11 mouse cellular contexts compared by ENCODE assay signal in genomic region chr14:26697912-26698311, GRCm38 (mm10). TPM values are rescaled to one million over a fixed set of nuclear protein-coding genes. Genes with fewer than 3 reads are reported as not detected.
A peak's percentile ranks its signal among the peaks of the same experiment; 100 is the strongest.
DNase-seq lines count a peak whose midpoint lies in the region; ATAC-seq and TF ChIP-seq lines count a peak whose summit lies in the region.
"Had no signal": no experiment of that assay in that cellular context is flagged by ENCODE, and none has a peak within 500 bp of the region (broad histone marks: within the 10 kb centered on the region; RNA-seq: fewer than 3 reads in every experiment).

No protein-coding gene starts in this region.

- no peak for ATAC-seq in liver, postnatal 0 days
- no peak for ATAC-seq in kidney, embryonic 14.5 days (ENCODE audit: low FRiP score, low TSS enrichment)

- no peaks in the 10 kb centered on the region for H3K4me1 ChIP-seq in liver, postnatal 0 days (ENCODE audit: insufficient read depth)
- H3K4me1 ChIP-seq in kidney, embryonic 14.5 days (ENCODE audit: control insufficient read depth, insufficient read depth, low read length): no peaks in the 10 kb centered on the region
- H3K4me1 ChIP-seq: limb, embryonic 10.5 days had no signal

- peak; percentile 5 to 10 for DNase-seq in cerebellum, postnatal 14 days
- DNase-seq in cerebellum, adult 8-10 months: no peak
- DNase-seq in liver, postnatal 0 days: no peak
- no peak for DNase-seq in liver
- peak; percentile 30 for DNase-seq in c-Kit-positive CD71-positive TER-119-negative erythroid progenitor cells, embryonic 14.5 days (ENCODE audit: low read depth)
- peak; percentile 67 for DNase-seq in splenic B cell, adult 2 months (ENCODE audit: low read depth, low spot score)
- DNase-seq in layer of hippocampus, adult 9-11 months: no peak
- DNase-seq: kidney, adult 8-10 months had no signal

- H3K36me3 ChIP-seq in liver, postnatal 0 days (replicated peaks; ENCODE audit: insufficient read depth, low read length): no peaks in the 10 kb centered on the region
- H3K36me3 ChIP-seq in splenic B cell, adult 2 months (ENCODE audit: control insufficient read depth, insufficient read depth, low read length, poor library complexity, severe bottlenecking): no peaks in the 10 kb centered on the region
- no peaks in the 10 kb centered on the region for H3K36me3 ChIP-seq in kidney, embryonic 14.5 days (ENCODE audit: control insufficient read depth, insufficient read depth, low read length)
- H3K36me3 ChIP-seq: limb, embryonic 10.5 days had no signal

- H3K27me3 ChIP-seq in liver, postnatal 0 days (ENCODE audit: insufficient read depth, low read length): no peaks in the 10 kb centered on the region
- no peaks in the 10 kb centered on the region for H3K27me3 ChIP-seq in splenic B cell, adult 2 months (ENCODE audit: control insufficient read depth, insufficient read depth, low read length, poor library complexity, severe bottlenecking)
- H3K27me3 ChIP-seq in kidney, embryonic 14.5 days (ENCODE audit: control insufficient read depth, insufficient read depth, low read length): no peaks in the 10 kb centered on the region
- H3K27me3 ChIP-seq: megakaryocyte, embryonic 14.5 days had no signal

- H3K27ac ChIP-seq in liver, postnatal 0 days (ENCODE audit: low read depth): no peak overlapping the region
- no peak overlapping the region for H3K27ac ChIP-seq in kidney, embryonic 14.5 days (ENCODE audit: low read depth, low read length)
- H3K27ac ChIP-seq: limb, embryonic 10.5 days had no signal

- TF ChIP-seq EP300 in liver, postnatal 0 days (IDR thresholded peaks at IDR 0.05; ENCODE audit: low read depth): no peak

- no peak overlapping the region for H3K4me2 ChIP-seq in liver, postnatal 0 days (ENCODE audit: low read depth, low read length)
- H3K4me2 ChIP-seq in kidney, embryonic 14.5 days (replicated peaks; ENCODE audit: low read depth, low read length): no peak overlapping the region

- H3K4me3 ChIP-seq in liver, postnatal 0 days (ENCODE audit: low read depth, low read length): no peak overlapping the region
- H3K4me3 ChIP-seq in kidney, embryonic 14.5 days (ENCODE audit: low read length): no peak overlapping the region
- H3K4me3 ChIP-seq: limb, embryonic 10.5 days; megakaryocyte, embryonic 14.5 days had no signal

- peak; percentile 60 for TF ChIP-seq CTCF in liver, postnatal 0 days (IDR thresholded peaks at IDR 0.05; ENCODE audit: low read depth)

- no peaks in the 10 kb centered on the region for H3K9me3 ChIP-seq in liver, postnatal 0 days (ENCODE audit: low read length)
- H3K9me3 ChIP-seq in kidney, embryonic 14.5 days (ENCODE audit: control insufficient read depth, low read length): no peaks in the 10 kb centered on the region
- H3K9me3 ChIP-seq: limb, embryonic 10.5 days; megakaryocyte, embryonic 14.5 days had no signal

- no peak overlapping the region for H3K9ac ChIP-seq in liver, postnatal 0 days (replicated peaks)
- no peak overlapping the region for H3K9ac ChIP-seq in kidney, embryonic 14.5 days (ENCODE audit: low read depth, low read length)

RNA-seq across cellular contexts. Expression of gene Dnah12, which starts 4.8 kb away (rescaled TPM):
- 0.02 and 0.04 TPM in 2 replicates for polyA plus RNA-seq in liver, postnatal 0 days (2015; fragmentation: Nextera tagmentation; extraction: Ambion mirVana)
- 0.01 and 0.06 TPM in 2 replicates for polyA plus RNA-seq in kidney, embryonic 14.5 days (2014; fragmentation: Nextera tagmentation; extraction: Ambion mirVana)
- polyA plus RNA-seq: limb, embryonic 10.5 days had no signal

RNA-seq across cellular contexts. Expression of gene Pde12, which starts 28.2 kb away (rescaled TPM):
- polyA plus RNA-seq in liver, postnatal 0 days (2015; fragmentation: Nextera tagmentation; extraction: Ambion mirVana): 3.9 and 4.3 TPM in 2 replicates
- 11.3 and 12.5 TPM in 2 replicates for polyA plus RNA-seq in kidney, embryonic 14.5 days (2014; fragmentation: Nextera tagmentation; extraction: Ambion mirVana)

Comparison
In these comparisons a context has a peak if more than half of its experiments do, and no peak if none do; other contexts are left out.
1. DNase-seq: peak in cerebellum, postnatal 14 days (2 of 2), c-Kit-positive CD71-positive TER-119-negative erythroid progenitor cells, embryonic 14.5 days (single experiment) and splenic B cell, adult 2 months (single experiment); none in cerebellum, adult 8-10 months (single experiment), liver, postnatal 0 days (single experiment), liver (single experiment) and layer of hippocampus, adult 9-11 months (single experiment).